Mouse (Mus musculus): ENCODE measurements around the gene Irf3.
A peak's percentile ranks its signal among the peaks of the same experiment; 100 is the strongest.

The Irf3 gene

DNA sequence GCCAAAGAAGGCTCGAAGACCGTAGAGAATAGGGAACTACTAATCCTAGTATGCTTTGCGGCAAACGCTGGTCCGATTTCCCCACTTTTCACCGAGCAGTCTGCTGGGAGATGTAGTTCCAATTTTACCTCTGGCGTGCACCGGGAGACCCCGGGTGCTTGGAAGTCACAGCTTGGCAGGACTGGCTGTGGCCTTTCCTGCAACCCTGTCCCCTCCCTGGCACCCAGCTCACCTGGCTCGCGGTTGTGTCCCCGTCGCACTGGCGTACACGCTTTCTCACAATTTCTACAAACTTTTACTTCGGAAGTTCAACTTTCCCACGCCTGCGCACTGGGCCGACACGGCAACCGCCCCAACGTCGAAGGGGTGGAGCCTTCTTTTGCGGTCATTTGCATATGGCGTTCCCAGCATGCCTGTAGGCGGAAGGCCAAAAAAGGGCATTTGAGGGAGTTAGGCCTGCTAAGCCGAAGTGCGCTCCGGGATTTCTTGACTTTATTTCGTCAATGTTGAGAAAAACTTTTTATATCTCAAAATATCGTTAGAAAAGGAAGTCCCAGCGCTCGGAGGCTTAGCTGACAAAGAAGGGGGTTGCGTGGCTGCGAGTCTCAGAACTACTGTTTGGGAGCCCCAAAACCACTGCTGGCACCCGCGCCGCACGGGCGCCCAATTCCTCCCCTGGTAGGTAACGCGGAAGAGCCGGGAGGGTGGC, at the start of gene Irf3:
TSS of gene Irf3 (plus strand) at position 418 of the 709 bp plus-strand sequence.
- peak; percentile 96 for DNase-seq (ENCODE audit: low read depth, low spot score)

DNA sequence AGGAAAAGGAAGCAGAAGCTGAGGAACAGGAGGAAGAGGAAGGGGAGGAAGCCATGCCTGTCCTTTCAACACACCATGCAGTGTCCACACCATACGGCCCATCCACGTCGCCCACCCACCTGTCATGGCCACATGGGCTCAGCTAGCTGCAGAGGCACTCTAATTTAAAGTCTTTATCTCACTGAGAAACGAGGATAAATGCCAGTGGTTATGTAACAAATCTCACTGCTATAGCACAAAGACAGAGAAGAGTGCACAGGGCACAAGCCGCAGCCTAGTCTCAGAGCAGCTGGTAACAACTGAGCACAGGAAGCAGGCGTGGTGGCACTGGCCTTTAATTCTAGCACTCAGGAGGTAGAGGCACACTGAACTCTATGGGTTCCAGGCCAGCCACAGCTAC, 47.5 kb upstream of the Irf3 start:
- no peak for DNase-seq (ENCODE audit: low read depth, low spot score)

DNA sequence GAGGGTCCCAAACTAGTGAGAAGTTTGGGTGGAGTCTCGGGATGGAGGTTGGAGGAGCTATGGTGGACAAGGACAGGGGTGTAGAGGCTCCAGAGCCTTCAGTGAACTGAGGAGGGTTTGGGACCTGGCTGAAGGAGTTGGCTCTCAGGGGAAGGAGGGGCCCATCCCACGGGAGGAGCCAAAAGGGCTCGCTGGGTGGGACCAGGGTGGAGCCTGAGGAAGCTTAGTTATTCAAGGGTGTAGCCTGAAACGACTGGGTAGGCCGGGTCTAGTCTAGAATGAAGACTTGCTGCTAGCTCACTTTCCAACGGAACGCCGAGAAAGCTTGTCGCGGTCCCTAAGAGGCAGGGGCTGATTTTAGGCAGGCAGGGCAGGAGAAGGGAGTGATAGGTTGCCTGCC, 45.5 kb upstream of the Irf3 start:
- peak; percentile 60 for DNase-seq (ENCODE audit: low read depth, low spot score)

DNA sequence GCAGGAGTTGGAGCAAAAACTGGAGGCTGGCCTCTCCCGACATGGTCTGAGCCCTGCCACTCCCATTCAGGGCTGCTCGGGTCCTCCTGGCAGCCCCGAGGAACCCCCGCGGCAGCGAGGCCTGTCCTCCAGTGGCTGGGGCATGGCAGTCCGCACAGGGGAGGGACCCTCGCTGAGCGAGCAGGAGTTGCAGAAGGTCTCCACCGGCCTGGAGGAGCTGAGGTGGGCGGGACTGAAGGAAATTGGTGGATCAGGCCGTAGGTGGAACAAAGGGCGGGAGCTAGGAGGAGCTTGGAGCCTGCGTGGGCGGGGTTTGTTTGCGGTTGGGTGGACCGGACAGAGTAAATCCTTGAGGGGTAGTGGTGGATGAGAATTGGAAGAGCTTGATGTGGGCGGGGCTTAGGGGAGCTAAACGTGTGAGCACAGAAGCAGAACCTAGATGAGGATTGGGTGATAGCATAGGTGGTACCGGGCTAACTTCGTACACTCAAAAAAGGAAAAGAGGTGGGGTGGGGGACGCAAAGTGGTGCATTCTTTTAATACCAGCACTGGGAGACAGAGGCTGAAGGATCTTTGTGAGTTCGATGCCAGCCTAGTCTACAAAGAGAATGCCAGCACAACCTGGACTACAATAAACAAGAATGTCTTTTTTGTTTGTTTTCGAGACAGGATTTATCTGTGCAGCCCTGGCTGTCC, 44.7 kb upstream of the Irf3 start:
- peak; percentile 69 for DNase-seq (ENCODE audit: low read depth, low spot score)

DNA sequence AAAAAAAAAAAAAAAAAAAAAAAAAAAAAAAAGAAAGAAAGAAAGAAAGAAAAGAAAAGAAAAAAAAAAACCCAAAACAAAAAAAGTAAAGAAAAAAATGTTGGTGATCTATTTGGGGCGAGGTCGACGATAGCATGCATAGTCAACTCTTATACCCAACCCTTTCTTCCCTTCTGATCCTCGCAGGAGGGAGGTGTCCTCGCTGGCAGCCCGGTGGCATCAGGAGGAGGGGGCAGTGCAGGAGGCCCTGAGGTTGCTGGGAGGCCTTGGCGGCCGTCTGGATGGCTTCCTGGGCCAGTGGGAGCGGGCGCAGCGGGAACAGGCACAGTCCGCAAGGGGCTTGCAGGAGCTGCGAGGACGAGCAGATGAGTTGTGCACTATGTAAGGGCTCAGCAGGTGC, 43.9 kb upstream of the Irf3 start:
- no peak for DNase-seq (ENCODE audit: low read depth, low spot score)

- DNase-seq (ENCODE audit: low read depth, low spot score): no peak
Measured at GRCm38 (mm10) chr7:44954091-44954885, 43.2 kb upstream of the Irf3 start.

GRCm38 (mm10) chr7:44955628-44956027, 41.8 kb upstream of the Irf3 start:
- DNase-seq (ENCODE audit: low read depth, low spot score): no peak

DNA sequence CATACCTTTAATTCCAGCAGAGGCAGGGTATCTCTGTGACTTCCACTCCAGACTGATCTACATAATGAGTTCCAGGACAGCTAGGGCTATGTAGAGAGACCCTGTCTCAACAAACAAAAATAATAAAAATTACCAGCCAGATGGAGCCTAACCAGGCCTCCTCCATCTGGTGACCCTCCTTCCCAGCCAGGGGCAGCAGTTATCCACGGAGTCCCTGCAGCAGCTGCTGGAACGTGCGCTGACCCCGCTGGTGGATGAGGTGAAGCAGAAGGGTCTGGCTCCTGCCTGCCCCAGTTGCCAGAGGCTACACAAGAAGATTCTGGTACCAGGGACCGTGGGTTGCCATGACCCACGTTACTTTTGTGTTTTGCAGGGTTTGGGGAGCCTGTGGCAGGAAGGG, 41.2 kb upstream of the Irf3 start:
- DNase-seq (ENCODE audit: low read depth, low spot score): no peak

GRCm38 (mm10) chr7:44957183-44957835, 40.1 kb upstream of the Irf3 start:
- no peak for DNase-seq (ENCODE audit: low read depth, low spot score)

GRCm38 (mm10) chr7:44958208-44958607, 39.2 kb upstream of the Irf3 start:
- DNase-seq (ENCODE audit: low read depth, low spot score): no peak

DNA sequence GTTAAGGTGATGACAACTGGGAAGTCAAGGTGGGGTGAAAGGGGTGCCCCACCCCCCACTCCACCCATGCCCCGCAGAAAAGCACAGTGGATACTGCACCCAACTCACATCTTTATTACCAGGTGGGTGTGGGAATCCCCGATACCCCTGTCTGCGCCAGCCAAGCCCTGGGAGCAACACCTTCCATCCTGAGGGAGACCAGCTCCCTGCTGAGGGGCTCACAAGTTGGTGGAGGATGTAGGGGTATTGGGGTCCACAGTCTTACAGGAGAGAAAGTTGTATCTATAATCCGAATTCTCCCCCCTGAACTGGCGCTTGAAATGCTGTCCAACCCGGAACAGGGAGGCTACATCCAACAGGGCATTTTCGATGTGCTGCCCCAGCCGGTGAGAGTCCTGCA, 38.2 kb upstream of the Irf3 start:
- no peak for DNase-seq (ENCODE audit: low read depth, low spot score)

DNA sequence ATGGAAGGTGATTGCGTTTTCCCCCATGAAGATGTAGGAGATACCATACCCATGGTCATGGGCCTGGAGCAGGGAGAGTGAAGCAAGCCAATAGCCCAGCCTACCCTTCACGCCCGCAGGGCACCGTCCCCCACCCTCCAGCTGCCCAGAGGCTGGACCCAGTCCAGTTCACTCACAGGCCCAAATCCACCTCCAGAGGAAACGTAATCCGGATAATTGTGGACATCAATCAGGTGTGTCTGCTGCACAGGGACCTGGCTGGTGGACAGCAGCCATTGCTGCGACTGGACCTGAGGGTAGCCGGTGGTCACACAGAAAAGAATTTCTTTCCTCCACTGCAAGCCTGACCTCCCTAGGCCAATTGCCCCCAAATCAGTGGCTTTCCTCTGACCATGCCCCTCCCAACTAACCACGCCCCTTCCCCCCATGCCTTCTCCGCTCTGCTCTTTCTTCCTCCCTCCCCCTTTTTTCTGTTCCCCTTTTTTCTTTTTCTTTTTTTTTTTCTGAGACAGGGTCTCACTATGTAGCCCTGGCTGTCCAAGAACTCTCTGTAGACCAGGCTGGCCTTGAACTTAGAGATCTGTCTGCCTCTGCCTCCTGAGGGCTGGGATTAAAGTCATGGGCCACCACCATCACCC, 37.5 kb upstream of the Irf3 start:
- DNase-seq (ENCODE audit: low read depth, low spot score): no peak

DNA sequence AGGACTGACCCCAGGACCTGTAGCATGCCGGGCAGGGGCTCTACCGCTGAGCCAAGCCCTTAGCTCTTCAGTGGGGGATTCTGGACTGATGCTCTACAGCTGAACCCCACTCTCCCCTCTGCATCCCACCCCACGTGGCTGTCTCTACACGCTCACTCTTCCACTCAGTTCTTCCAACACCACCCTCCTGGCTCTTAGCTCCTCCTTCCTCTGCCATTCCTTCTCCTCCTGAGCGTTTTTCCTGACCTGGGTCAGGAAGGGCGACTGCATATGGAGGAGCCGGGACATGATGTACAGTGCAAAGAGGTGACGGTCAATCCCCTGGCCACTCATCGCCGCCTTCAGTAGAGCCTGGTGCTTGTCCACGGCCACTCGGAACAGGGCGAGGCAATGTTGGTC, 36.9 kb upstream of the Irf3 start:
- no peak for DNase-seq (ENCODE audit: low read depth, low spot score)

- DNase-seq (ENCODE audit: low read depth, low spot score): no peak
Measured at GRCm38 (mm10) chr7:44962337-44962736, 35.1 kb upstream of the Irf3 start.

DNA sequence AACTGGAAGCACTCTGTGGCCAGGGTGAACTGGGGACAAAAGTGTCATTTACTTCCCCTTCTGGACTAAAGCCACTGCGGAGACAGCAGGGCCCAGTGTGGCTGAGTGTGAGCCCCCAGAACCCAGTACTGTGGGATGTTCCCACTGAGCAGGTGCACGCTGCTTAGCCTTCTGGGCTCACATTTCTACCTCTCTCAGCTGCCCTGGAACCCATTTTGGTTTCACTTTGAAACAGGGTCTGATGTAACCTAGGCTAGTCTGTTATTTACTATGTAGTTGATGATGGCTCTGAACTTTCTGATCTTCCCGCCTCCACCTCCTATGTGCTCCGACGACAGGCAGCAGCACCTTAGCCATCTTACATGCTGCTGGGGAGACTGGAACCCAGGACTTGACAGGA, 34.6 kb upstream of the Irf3 start:
- DNase-seq (ENCODE audit: low read depth, low spot score): no peak

DNA sequence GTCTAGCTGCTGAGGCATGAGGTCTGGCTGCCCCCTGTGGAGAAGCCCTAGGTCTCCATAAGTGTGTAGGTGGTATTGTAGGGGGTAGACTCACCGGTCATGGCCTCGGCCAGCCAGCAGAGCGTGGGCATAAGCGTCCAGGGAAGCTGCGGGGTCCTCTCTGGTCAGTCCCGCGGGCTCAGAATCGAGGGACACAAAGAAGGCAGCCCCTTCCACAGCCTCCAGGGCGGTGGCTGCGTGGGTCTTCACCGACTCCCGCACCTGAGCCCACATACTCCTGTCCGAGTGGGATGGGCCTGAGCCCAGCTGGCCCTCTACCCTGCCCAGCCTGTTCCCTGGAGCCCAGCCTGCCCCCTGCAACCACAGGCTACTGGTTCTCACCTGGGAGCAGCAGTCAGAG, 32.5 kb upstream of the Irf3 start:
- DNase-seq (ENCODE audit: low read depth, low spot score): no peak

DNA sequence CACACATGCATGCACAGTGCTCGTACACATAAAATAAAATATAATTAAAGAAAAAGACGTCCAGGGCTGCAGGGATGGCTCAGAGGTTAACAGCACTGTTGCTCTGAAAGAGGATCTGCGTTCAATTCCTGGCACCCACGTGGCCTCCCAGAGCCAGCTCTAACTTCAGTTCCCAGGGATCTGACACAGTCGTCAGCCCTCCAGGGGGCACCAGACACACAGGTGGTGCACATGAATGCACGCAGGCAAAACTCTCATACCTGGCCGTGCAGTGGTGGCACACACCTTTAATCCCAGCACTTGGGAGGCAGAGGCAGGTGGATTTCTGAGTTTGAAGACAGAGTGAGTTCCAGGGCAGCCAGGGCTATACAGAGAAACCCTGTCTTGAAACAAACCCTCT, 31.5 kb upstream of the Irf3 start:
- no peak for DNase-seq (ENCODE audit: low read depth, low spot score)

DNA sequence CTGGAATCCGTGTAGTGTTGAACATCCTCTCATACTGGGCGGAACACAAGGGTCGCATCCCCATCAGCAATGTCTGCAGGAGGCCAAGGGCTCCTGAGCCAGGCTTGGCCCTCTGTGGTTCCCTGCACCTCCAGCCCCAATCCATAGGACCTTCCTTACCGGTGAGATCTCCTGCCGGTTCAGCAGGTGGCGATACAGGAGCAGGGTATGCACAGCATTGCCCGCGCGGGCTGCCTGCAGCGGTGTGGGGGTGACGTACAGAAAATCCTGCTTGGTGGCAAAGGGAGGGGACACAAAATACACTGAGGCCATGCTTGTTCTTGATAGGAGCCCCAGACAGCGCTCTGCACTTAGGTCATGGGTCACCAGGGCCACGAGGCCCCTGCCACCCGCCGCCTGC, 30.8 kb upstream of the Irf3 start:
- no peak for DNase-seq (ENCODE audit: low read depth, low spot score)

DNA sequence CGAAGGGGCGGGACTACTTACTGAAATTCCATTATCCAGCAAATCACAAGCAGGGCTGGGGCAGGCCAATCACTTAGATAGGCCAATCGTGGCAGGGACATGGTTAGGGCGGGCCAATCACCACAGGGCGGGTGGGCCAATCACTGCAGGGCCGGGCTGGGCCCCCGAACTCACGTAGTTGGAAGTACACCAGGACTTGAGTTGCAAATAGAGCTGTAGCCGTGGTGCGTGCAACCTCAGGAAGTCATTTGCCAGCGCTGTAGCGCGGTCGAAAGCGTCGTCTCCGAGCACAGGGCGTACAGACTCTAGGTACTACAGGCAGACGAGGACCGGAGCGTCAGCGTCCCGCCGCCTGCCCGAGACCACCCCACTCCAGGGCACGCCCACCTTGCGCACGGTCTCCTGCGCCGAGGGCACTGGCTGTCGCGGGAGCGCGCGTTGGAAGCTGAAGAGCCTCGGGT, 27.2 kb upstream of the Irf3 start:
- no peak for DNase-seq (ENCODE audit: low read depth, low spot score)

DNA sequence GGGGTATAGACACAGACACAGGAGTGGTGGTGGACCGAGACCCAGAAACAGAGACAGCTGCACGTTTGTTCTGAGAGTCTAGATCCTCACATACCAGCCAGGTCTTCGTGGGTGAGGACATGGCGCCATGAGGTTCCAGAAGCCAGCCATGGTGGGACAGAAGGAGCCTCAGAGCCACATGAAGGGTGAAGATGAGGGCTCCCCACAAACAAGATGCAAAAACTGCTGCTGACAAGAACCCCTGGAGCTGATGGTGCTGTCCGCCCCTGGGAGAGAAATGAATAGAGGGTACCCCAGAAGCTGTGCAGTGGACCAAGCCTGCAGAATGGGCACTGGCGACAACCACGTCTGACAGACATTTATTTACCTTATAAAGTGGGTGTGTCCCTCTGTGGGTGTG, 26.3 kb upstream of the Irf3 start:
- no peak for DNase-seq (ENCODE audit: low read depth, low spot score)

DNA sequence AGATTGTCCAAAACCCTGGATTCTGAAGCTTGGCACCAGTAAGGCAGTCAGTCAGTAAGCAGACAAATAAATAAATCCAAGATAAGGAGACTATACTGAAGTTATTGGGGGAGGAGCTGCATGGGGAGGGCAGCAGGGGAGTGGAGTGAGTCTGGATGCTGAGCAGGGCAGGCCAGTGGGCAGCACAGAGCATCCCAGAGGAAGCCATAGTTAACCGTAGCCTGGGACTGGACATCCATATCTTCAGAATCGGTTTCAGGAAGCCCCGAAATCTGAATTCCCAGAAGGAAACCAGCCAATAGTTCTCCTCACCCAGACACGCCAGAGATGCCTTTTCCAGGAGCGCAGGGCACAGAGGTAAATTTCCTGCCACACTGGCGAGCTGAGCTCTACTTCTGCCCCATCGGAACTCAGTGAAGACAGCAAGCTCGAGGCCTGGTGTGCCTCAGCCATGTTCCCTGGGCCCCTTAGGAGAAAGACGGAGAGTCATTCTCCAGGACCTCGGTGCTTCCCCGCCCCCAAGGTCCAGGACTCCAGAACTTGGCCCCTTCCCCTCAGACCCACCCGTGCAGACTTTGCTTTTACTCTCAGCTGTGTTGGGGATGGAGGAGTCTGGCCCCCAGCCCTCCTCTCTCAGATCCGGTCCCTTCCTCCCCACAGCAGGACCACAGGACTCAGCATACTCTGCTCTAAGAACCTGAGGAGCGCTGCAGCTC, 23.9 kb upstream of the Irf3 start:
- no peak for DNase-seq (ENCODE audit: low read depth, low spot score)

Data from c-Kit-negative CD71-positive TER-119-positive erythroid progenitor cells, embryonic 14.5 days (primary cell).